Mouse (Mus musculus) urinary bladder, adult 18-20 months (tissue): Measurements from ENCODE around the gene Hist1h2bb.
"Not testable (repeated sequence)": the region's sequence is repeated elsewhere in the genome, so short reads cannot be mapped to it uniquely, and the experiment has no call there.

Experiments
- DNase-seq, 2 experiments: peaks; one replicate each; pipeline ENCODE4 v3.0.0; 2022; ENCODE audit warnings: low spot score in 2 of 2, mixed read lengths in 2 of 2

Gene Hist1h2bb

GRCm38 (mm10) chr13:23749563-23750121, 3.1 kb downstream of the Hist1h2bb start:
- DNase-seq, result no peak

- DNase-seq, result not testable (repeated sequence)
Observed at GRCm38 (mm10) chr13:23750839-23751477, 4.4 kb downstream of the Hist1h2bb start, which contains the start of gene Hist1h2ab. Gene Hist1h2ab (plus strand): TSS chr13:23751126.

DNA sequence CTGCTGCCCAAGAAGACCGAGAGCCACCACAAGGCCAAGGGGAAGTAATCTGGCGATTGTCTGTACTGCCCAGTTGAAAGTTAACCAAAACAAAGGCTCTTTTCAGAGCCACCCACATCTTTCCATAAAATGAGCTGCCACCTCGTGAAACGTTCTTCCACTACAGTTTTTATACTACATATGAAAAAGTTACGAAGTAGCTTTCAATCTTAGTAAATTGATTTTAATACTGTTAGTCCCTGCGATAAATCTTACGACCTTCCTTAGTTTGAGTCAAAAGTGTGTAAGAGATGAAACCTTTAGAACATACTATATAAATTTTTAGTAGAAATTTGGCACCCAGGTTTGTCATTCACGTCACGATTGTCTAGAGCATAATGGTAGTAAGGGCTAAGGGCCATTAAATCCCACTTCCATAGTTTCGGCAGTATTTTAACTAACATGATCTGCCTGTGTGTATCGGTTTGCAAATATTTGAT, 5.0 kb downstream of the Hist1h2bb start:
- DNase-seq, result no peak

DNA sequence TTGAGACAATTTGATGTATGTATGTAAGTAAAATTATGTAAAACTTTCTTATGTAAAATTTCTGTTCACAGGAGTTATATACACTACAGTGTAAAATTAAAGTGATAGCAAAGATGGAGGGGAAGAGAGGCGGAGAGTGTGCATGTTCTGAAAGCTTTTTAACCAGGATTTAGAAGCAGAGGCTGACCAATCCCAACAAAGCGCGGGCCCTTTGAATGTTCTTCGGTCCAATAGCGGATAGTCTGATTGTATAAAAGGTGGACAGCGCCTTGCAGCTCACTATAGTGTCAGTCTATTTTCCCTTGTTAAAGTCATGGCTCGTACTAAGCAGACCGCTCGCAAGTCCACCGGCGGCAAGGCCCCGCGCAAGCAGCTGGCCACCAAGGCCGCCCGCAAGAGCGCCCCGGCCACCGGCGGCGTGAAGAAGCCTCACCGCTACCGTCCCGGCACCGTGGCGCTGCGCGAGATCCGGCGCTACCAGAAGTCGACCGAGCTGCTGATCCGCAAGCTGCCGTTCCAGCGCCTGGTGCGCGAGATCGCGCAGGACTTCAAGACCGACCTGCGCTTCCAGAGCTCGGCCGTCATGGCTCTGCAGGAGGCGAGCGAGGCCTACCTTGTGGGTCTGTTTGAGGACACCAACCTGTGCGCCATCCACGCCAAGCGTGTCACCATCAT, 5.7 kb downstream of the Hist1h2bb start, which contains the start of gene Hist1h3b:
Gene Hist1h3b (plus strand): TSS at position 201 of the 675 bp plus-strand sequence.
- DNase-seq, result peak in 1 of 2 experiments; percentile 74

- DNase-seq, result no peak
Observed at GRCm38 (mm10) chr13:23752742-23753172, 6.2 kb downstream of the Hist1h2bb start.

DNA sequence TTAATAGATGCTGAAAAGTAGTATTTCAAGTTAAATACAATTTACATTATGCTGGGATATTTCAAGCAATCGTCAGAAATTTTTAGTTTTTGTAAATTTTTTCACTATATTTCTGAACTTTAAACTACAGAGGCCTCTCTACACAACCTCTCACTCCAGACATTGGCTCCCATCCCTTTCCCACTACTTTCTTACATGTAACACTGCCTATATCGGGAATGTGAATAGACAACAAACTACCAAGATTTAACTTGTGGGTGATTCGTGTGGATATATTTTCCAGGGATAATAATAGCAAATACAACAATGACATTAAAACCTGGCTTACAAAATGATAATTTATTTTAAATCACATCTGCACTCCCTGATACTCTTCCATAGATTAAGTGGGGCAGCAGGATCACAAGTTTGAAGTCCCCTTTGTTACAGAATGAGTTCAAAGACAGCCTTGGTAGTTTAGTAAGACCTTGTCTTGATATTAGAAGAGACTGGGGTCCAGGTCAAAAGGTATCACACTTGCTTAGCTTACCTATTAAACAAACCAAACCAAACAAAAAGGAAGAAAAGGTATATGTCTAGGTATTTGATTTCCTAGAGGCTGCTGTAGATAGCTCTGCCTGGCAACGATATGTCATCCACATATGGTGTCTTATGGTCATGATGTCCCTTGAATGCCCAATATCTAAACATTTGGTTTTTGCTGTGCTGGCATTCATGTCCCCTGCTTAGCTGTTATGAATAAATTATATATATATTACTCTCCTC, 7.0 kb downstream of the Hist1h2bb start:
- no peak for DNase-seq

GRCm38 (mm10) chr13:23755000-23755399, 8.5 kb downstream of the Hist1h2bb start:
- no peak for DNase-seq

- peak; percentile 65 to 87 for DNase-seq
Observed at GRCm38 (mm10) chr13:23756790-23757189, 10.3 kb downstream of the Hist1h2bb start, which contains the start of gene Hist1h4b. Gene Hist1h4b (plus strand): TSS chr13:23757013.

- DNase-seq, result no peak
Observed at GRCm38 (mm10) chr13:23757211-23757773, 10.8 kb downstream of the Hist1h2bb start.

- DNase-seq, result no peak
Observed at GRCm38 (mm10) chr13:23757921-23758320, 11.4 kb downstream of the Hist1h2bb start.

DNA sequence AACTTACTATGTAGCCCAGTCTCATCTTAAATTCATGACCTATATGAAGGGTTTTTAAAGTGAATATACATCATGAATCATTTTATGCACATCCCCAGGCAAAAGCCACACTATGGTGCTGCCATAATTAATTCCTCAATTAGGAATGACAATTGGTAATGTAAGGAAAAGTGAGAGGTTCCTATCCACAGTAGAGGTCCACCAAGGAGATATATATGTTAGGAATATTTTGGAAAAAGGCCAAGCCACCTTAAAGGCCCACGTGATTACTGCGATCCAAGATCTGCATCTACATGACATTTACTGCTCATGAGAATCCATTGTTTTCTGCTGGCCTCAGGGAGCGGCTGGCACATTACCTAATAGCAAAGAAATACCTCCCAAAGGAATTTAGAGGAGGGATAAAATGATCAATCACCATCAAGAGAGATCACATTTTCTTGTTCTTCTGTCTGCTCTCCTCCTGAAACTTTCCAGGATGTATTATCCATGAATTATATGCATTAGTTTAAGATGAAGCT, 12.8 kb downstream of the Hist1h2bb start:
- no peak for DNase-seq

GRCm38 (mm10) chr13:23759916-23760239, 13.3 kb downstream of the Hist1h2bb start:
- no peak for DNase-seq

- DNase-seq, result no peak
Observed at GRCm38 (mm10) chr13:23760240-23760971, 13.9 kb downstream of the Hist1h2bb start.

GRCm38 (mm10) chr13:23760972-23761864, 14.7 kb downstream of the Hist1h2bb start, which contains the start of gene Hist1h4a:
Gene Hist1h4a (minus strand): TSS chr13:23761230.
- peak; percentile 90 to 98 for DNase-seq

DNA sequence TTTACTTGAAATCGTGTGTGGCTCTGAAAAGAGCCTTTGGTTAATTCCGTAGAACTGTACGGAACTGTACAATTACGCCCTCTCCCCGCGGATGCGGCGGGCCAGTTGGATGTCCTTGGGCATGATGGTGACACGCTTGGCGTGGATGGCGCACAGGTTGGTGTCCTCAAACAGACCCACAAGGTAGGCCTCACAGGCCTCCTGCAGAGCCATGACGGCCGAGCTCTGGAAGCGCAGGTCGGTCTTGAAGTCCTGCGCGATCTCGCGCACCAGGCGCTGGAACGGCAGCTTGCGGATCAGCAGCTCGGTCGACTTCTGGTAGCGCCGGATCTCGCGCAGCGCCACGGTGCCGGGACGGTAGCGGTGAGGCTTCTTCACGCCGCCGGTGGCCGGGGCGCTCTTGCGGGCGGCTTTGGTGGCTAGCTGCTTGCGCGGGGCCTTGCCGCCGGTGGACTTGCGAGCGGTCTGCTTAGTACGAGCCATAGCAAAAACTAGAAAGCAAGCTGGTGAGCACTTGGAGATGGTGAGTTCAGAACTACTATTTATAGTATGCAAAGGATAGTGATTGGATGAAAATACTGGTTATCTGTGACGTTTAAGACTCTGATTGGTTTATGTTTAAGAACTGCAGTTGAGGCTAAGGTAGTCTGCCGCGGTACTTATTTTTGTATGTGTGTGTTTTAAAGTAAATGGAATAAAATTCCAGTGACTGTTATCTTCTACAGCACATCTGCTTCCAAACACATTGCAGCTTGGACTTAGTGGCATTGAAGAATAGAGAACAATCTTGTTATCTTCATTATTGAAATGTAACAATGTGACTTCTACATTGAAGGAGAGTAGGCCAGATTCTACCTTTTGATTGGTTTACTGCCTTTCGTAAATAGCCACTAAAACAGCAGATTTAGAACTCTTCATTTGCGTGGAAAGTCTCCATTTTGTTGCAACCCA, 15.6 kb downstream of the Hist1h2bb start, which contains the start of gene Hist1h3a:
Gene Hist1h3a (minus strand): TSS at position 516 of the 951 bp plus-strand sequence.
- peak; percentile 27 to 52 for DNase-seq

DNA sequence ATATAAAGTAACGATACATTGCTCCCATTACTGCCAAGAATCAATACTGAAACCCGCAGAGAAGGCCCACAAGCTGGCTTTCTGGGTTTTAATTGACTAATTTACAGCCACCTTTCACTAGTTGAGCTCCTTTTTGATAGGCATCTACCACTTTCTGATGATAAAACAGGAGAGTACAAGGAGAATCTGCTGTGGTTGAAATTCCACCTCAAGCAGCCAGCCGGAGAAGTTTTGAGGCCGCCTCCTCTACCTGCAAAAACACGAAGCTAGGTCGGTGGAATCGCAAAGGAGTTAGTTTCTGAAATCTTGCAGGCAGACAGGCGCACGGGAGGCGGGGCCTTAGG, 16.7 kb downstream of the Hist1h2bb start:
- DNase-seq, result no peak

DNA sequence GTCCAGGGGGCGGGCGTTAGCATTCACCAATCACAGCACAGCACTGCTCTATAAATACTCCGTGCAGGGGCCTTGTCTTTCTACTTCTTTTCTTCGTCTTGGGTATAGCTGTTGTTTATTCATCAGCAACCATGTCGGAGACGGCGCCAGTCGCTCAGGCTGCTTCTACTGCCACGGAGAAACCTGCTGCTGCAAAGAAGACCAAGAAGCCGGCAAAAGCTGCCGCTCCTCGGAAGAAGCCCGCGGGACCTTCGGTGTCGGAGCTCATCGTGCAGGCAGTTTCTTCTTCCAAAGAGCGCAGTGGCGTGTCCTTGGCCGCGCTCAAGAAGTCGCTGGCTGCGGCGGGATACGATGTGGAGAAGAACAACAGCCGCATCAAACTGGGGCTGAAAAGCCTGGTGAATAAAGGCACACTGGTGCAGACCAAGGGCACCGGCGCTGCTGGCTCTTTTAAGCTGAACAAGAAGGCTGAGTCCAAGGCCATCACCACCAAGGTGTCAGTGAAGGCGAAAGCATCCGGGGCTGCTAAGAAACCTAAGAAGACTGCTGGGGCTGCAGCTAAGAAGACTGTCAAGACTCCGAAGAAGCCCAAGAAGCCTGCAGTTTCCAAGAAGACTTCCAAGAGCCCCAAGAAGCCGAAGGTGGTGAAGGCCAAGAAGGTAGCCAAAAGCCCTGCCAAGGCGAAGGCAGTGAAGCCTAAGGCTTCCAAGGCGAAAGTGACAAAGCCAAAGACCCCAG, 17.2 kb downstream of the Hist1h2bb start, which contains the start of gene Hist1h1a:
Gene Hist1h1a (plus strand): TSS at position 81 of the 738 bp plus-strand sequence.
- DNase-seq, result peak; percentile 68 to 73
